Mouse (Mus musculus) spleen, adult 18-20 months (tissue): ENCODE data around the gene Rps26.
A peak's percentile ranks its signal among the peaks of the same experiment; 100 is the strongest.

Experiments used
- DNase-seq, 2 experiments: peaks; one replicate each; pipeline ENCODE4 v3.0.0; 2022; ENCODE audit warnings: mixed read lengths in 2 of 2

Rps26 gene

GRCm38 (mm10) chr10:128626311-128627310, at the start of gene Rps26:
Gene Rps26, minus strand, starts transcription at chr10:128626747.
- DNase-seq = peak; percentile 68 to 78

GRCm38 (mm10) chr10:128674469-128675008, 48.0 kb upstream of the Rps26 start:
- DNase-seq = no peak

GRCm38 (mm10) chr10:128673763-128674468, 47.4 kb upstream of the Rps26 start, which contains the start of gene Suox:
Gene Suox, minus strand, starts transcription at chr10:128674073.
- DNase-seq = peak; percentile 77 to 84

- no peak for DNase-seq
Observed at GRCm38 (mm10) chr10:128671148-128671547, 44.6 kb upstream of the Rps26 start.

DNA sequence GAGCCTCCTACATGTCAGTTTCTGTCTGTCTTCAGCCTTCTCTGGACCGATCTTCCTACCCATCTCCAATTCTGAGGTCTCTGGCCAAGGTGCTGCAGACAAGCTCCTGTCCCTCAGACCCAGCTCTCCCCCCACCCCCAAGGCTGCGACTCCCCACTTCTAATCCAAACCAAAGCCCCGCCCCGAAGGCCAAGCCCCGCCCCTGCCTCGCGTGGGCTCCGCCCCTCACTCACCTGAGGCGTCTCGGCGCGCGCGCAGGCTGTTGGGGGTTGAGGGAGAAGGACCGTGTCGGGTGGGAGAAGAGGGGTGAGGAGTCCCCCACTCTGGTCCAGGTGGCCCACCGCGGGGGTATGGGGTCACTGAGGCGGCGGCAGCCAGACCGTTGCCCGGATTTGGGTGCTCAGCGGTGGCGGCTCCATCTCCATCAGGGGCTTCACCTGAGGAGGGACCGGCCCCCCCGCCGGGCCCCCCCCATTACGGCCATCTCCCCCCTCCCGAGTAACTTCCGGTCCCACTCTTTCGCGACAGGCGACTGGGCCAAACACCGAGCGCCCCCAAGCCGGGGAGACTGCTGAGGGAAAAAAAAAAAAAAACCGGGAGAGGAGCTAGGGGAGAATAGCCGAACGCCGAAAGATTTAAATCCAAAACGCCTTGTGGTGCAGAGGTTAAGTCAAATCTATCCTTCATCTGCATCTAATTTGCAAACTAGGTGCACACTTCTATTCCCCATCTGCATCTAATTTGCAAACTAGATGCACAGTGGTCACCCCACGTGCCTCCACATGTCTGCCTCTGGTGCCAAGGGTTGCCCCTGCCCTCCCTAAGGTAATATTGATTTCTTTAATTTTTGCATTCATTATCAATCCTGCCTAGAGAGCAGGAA, 42.5 kb upstream of the Rps26 start:
- peak; percentile 32 to 63 for DNase-seq

DNA sequence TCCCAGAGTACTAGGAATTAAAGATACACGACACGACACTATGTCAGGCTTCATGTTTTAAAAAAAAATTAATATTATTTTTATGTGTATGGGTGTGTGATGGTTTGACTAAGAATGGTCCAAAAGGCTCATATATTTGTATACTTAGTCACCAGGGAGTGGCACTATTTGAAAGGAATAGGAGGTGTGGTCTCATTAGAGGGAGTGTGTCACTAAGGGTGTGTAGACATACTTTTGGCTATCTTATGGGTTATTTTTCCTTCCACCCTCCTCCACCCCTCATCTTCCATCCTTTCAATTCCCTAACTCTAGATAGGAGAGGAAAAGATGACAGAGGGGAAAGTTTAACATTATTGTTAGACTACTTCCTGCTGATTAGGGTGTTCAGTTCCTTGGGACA, 39.3 kb upstream of the Rps26 start:
- no peak for DNase-seq

DNA sequence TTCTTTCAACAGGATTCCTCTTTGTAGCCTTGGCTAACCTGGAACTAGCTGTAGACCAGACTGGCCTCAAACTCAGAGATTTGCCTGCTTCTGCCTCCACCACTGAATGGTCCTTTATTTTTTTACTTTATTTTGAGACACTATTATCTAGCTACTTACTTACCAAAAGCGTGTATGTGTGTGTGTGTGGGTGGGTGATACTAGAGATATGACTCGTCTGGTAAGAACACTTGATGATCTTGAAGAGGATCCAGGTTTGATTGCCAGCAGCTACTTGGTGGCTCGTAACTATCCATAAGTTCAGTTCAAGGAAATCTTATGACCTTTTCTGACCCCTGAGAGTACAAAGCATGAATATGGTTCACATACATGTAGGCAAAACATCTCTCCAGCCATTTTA, 38.8 kb upstream of the Rps26 start:
- DNase-seq = no peak

DNA sequence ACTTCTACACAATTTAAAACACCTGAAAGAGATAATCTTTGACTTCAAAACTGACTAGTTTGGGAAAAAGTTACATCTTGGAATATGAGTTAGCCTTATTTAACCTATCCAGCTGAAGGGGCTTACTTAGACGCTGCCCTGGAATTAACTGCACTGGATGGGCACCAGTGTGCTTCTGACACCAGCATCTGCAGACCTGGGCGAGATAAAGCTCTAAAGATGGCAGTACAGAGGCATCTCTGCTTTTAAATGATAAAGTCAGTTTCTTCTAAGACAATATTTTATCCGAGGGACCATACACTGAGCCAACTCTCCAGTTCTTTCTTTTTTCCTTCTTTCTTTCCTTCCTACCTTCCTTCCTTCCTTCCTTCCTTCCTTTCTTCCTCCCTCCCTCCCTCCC, 38.3 kb upstream of the Rps26 start:
- DNase-seq = no peak

DNA sequence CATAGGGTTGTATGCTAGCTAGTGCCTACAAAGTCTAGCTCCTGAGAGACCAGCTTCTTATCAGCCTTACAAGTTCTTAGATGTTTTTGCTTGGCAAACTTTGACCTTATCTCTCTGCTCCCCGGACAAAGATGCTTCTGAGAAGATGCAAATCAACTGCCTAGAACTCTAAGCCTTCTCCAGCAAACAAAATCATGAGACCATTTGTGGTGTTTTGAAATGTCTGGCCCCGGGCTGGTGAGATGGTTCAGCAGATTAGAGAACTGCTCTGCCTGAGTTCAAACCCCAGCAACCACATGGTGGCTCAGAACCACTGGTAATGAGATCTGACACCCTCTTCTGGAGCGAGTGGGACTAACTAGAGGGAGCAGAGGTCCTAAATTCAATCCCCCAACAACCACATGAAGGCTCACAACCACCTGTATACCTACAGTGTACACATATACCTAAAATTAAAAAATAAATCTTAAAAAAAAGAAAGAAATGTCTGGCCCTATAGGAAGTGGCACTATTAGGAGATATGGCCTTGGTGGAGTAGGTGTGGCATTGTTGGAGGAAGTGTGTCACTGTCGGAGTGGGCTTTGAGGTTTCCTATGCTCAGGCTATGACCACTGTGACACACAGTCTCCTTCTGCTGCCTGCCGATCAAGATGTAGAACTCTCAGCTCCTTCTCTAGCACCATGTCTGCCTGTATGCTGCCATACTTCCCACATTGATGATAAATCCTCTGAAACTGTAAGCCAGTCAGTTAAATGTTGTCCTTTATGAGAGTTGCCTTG, 37.1 kb upstream of the Rps26 start:
- no peak for DNase-seq

- DNase-seq = no peak
Observed at GRCm38 (mm10) chr10:128662465-128662864, 35.9 kb upstream of the Rps26 start.

DNA sequence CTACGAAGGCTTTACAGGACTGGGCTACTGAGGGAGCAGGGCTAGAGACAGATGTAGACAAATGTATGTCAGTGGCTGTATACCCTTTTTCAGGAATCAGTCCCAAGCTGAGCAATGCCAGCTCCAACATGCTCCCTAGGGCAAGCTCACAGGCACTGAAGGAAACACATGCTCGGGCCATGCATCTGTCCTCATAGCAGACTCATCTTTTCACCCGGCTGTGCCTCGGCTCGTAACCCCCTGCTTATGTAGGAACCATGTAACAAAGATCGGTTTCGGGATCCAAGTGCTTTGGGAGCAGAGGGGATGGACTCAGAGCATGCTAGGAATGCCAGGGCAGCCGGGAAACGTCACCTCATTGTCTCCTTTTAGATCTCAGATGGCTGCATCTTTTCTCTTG, 32.9 kb upstream of the Rps26 start:
- DNase-seq = no peak

- no peak for DNase-seq
Observed at GRCm38 (mm10) chr10:128657844-128658243, 31.3 kb upstream of the Rps26 start.

DNA sequence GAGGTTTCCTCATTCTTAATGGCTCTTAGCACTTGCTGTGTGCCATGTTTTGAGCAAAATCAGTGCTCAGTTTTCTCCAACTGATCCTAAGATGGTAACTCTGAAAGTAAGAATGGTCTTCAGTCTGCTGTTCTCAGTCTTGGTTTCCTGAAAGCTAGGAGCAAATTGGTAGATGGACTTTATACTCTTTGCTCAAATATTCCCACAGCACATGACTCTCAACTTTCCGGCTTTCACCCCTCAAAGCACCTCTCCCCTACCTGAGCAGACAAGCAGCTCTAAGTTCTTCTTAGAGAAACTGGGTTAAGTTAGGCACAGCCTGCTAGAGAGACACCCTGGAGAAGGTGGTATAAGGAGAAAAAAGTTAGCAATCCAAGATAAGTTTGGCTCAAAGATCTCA, 30.2 kb upstream of the Rps26 start:
- DNase-seq = no peak

- DNase-seq = no peak
Observed at GRCm38 (mm10) chr10:128655254-128655653, 28.7 kb upstream of the Rps26 start.

DNA sequence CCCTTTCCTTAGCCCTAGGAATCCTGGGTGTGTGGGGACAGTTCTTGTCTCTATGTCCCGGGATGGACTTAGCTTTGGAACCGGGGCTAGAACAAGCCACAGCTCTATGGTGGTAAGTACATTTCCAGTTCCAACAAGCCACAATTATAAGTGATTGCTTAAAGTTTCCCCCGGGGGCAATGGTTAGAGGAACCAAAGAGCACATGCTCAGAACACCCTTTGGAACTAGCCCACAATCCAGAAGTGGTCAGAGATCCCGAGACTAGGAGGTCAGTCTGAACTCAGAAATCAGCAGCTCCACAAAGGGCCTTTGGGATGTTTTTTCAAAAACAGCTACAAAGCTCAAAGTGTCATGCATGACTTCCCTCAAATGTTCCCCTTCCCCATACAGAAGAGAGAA, 27.3 kb upstream of the Rps26 start:
- no peak for DNase-seq

DNA sequence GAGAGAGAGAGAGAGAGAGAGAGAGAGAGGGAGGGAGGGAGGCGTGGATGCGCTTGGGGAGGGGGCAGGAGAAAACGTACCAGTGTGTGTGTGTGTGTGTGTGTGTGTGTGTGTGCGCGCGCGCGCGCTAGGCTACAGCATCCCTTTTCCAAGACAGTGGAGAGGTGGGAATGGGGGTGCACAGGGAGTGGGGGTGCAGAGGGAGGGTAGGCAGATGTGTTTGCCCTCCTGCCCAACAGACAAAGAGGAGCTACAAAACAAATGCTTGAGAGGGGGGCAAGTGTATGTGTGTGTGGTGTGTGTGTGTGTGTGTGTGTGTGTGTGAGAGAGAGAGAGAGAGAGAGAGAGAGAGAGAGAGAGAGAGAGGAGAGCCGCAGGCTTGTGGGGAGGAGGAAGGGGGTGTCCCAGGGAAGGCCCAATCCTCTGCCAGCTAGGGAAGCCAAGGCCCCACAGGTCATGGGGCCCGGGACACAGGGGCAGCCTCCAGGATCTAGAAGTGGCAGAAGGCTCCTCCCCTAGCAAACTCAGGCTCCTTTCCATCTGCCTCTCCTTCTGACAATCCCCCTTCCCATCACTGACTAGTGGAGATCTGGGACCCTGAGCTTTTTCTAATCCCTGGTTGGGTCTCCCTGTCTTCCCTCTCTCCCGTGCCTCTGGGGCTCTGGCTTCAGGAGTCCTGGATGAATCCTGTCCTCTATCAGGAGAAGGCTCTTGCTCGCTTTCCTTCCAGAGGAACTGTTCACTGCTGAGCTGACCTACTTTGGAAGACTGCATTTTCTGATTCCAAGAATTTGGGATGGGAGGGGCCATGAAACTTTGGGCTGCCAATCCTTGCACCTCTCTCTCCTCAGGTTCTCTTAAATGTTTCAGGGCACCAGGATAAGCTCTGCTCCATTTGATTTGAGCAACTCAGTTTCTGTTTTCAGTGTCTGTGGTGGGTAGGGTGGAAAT, 19.9 kb upstream of the Rps26 start:
- DNase-seq = no peak

DNA sequence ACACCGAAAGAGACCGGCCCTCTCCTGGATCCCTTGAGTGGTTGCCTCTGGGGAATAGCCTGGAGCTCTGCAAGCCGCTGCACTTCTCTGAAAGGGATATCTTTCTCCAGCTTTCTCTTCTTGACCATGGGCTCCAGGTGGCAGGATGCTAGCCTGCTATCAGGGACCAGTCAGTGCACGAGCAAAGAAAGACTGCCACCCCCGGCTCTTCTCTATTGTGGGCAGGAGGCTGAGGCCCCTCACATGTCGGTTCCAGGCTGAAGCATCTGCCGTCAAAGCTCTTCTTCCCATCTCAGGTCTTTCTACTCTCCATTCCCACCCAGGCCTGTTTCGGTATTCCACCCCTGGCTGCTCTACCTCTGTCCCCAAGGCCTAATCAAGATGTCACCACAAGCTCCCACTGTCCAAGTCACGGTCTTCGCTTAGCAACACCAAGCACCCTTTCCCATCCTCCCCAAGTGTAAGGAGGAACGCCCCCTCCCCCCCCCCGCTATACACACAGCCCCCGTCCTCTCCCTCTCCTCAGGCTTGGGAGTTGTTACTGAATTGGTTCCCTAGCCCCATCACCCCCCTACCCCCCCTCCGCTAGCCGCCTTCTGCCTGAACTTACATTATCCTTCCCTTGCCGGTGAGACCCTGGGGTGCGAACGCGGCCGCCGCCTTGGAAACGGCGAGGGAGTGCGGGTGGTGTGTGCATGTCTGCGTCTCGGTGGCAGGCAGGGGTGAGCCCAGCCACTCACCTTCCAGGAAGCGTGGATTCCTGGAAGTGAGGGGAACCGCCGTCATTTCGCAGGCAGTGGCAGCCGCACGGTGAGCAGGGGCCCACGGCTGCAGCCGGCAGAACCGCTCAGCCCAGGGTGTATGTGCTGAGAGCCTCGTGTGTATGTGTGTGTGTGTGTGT, 18.8 kb upstream of the Rps26 start, which contains the start of gene Ikzf4:
TSS of gene Ikzf4 (minus strand) at position 881 of the 901 bp plus-strand sequence.
- no peak for DNase-seq

DNA sequence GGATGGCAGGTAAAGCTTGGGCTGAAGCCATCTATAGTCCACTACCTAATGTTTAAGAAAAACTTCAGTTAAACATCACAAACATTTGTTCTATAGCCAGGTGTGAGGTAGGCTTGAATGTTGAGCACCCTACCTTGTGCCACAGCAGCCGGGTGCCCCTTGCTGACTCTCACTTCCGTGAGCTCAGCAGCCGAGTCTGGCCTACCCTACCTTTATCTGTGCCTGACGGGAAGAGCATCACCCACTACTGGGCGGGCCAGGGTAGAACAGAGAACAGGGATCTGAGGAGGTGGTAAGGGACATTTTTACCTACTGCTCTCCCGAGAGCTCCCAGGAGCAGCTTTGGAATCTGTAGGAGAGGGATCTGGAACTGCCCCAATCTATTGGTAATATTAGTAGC, 16.2 kb upstream of the Rps26 start:
- DNase-seq = no peak

- no peak for DNase-seq
Observed at GRCm38 (mm10) chr10:128641871-128642270, 15.3 kb upstream of the Rps26 start.
